Mouse (Mus musculus) bone marrow, adult 2 months (tissue): ENCODE results near the gene Gpd2. TPM values are rescaled to one million over a fixed set of nuclear protein-coding genes. Genes with fewer than 3 reads are reported as not detected.

ENCODE experiments used
- H3K27ac ChIP-seq: fragments of 200-500 bp; 2 replicates; pipeline ENCODE4 v1.5.1; 2012; ENCODE audit warnings: low read depth, mild to moderate bottlenecking, control low read depth, inconsistent platforms, low read length; ENCODE audit not compliant: control insufficient read depth, poor library complexity, insufficient read depth
- H3K4me1 ChIP-seq: fragments of 200-500 bp; 2 replicates; pipeline ENCODE4 v1.6.1; 2011; ENCODE audit warnings: low read length; ENCODE audit not compliant: control insufficient read depth, insufficient read depth
- H3K4me3 ChIP-seq: fragments of 200-500 bp; replicated peaks from 2 replicates; pipeline ENCODE3; 2011; ENCODE audit warnings: mild to moderate bottlenecking, low read depth, low read length, control low read depth; ENCODE audit not compliant: control insufficient read depth
- CTCF ChIP-seq: fragments of 200-500 bp; IDR thresholded peaks from 2 replicates; pipeline ENCODE4 v1.5.1; 2011; ENCODE audit warnings: low read length, control low read depth; ENCODE audit not compliant: control insufficient read depth, insufficient read depth
- POLR2A ChIP-seq: fragments of 200-500 bp; IDR thresholded peaks from 2 replicates; pipeline ENCODE4 v1.6.1; 2011; ENCODE audit warnings: low read depth, mild to moderate bottlenecking, control low read depth, low read length, borderline replicate concordance; ENCODE audit not compliant: control insufficient read depth
- WGBS: fragments of 180-500 bp; shearing (Covaris S2); methylation state at CpG from one replicate; pipeline ENCODE4 v1.1.7; 2018; 5-methylcytosine and 5-hydroxymethylcytosine counted together
- polyA plus RNA-seq: library from polyadenylated mRNA; stranded (reverse); fragments of >200 nt; gene quantifications from 2 replicates; pipeline ENCODE4 v1.2.4, GENCODE M21; 2011; ENCODE audit warnings: low replicate concordance; ENCODE audit not compliant: missing spikeins, insufficient read depth, insufficient read length

The Gpd2 gene
- polyA plus RNA-seq, 1 experiment: 4.8 TPM

- WGBS: 57% methylated on average over 4 of the region's 4 CpGs
- TF ChIP-seq CTCF (no peak), POLR2A (no peak)
- no peak overlapping the region for H3K4me3 ChIP-seq
These were observed 58.6 kb downstream of the Gpd2 start for GRCm38 (mm10) chr2:57296069-57296468.

GRCm38 (mm10) chr2:57297226-57297625, 59.8 kb downstream of the Gpd2 start:
- no peak overlapping the region for H3K4me3 ChIP-seq
- no peak overlapping the region for H3K27ac ChIP-seq
- TF ChIP-seq CTCF: no peak
- no peak for TF ChIP-seq POLR2A
- H3K4me1 ChIP-seq: no peaks in the 10 kb centered on the region; the same call in 1 of the 2 replicates
- 82% methylated on average over 4 of the region's 4 CpGs for WGBS

More at GRCm38 (mm10) chr2:57296069-57296468, 58.6 kb downstream of the Gpd2 start:
- H3K4me1 ChIP-seq: no peaks in the 10 kb centered on the region; the same call in 1 of the 2 replicates
- no peak overlapping the region for H3K27ac ChIP-seq

GRCm38 (mm10) chr2:57301539-57301938, 64.1 kb downstream of the Gpd2 start:
- 23% methylated on average over 3 of the region's 3 CpGs for WGBS
- TF ChIP-seq CTCF (no peak), POLR2A (no peak)
- H3K27ac ChIP-seq: no peak overlapping the region
- H3K4me3 ChIP-seq: no peak overlapping the region
- H3K4me1 ChIP-seq: no peaks in the 10 kb centered on the region; the same call in 1 of the 2 replicates

- WGBS: 83% methylated on average over 4 of the region's 4 CpGs
- Histone ChIP-seq H3K27ac (no peak overlapping the region), H3K4me3 (no peak overlapping the region), H3K4me1 (no peaks in the 10 kb centered on the region; the same call in 1 of the 2 replicates)
- TF ChIP-seq CTCF (no peak), POLR2A (no peak)
These were observed 66.8 kb downstream of the Gpd2 start for GRCm38 (mm10) chr2:57304212-57304611.

- WGBS: 91% methylated on average over 7 of the region's 7 CpGs
- no peak for TF ChIP-seq POLR2A
- no peak for TF ChIP-seq CTCF
- no peaks in the 10 kb centered on the region for H3K4me1 ChIP-seq
- H3K27ac ChIP-seq: no peak overlapping the region
- H3K4me3 ChIP-seq: no peak overlapping the region
These were observed 74.9 kb downstream of the Gpd2 start for GRCm38 (mm10) chr2:57312268-57312797.

- H3K4me1 ChIP-seq: no peaks in the 10 kb centered on the region; the same call in 1 of the 2 replicates
- 31% methylated on average over 2 of the region's 2 CpGs for WGBS
- no peak overlapping the region for H3K4me3 ChIP-seq
- H3K27ac ChIP-seq: no peak overlapping the region
- TF ChIP-seq CTCF: no peak
- no peak for TF ChIP-seq POLR2A
These were observed 78.6 kb downstream of the Gpd2 start for GRCm38 (mm10) chr2:57316055-57316454.

- 68% methylated on average over 3 of the region's 3 CpGs for WGBS
- Histone ChIP-seq H3K27ac (no peak overlapping the region), H3K4me3 (no peak overlapping the region), H3K4me1 (no peaks in the 10 kb centered on the region; the same call in 1 of the 2 replicates)
- no peak for TF ChIP-seq CTCF
- TF ChIP-seq POLR2A: no peak
These were observed 80.9 kb downstream of the Gpd2 start for GRCm38 (mm10) chr2:57318336-57318735.

- H3K4me3 ChIP-seq: no peak overlapping the region
- TF ChIP-seq CTCF (no peak), POLR2A (no peak)
- no peak overlapping the region for H3K27ac ChIP-seq
- H3K4me1 ChIP-seq: no peaks in the 10 kb centered on the region; the same call in 1 of the 2 replicates
- 88% methylated on average over 8 of the region's 8 CpGs for WGBS
These were observed 88.7 kb downstream of the Gpd2 start for GRCm38 (mm10) chr2:57326091-57326490.
